Mouse (Mus musculus): ENCODE data around the gene Nr2e3.
"Not testable (repeated sequence)": the region's sequence is repeated elsewhere in the genome, so short reads cannot be mapped to it uniquely, and the experiment has no call there.

Nr2e3 gene

DNA sequence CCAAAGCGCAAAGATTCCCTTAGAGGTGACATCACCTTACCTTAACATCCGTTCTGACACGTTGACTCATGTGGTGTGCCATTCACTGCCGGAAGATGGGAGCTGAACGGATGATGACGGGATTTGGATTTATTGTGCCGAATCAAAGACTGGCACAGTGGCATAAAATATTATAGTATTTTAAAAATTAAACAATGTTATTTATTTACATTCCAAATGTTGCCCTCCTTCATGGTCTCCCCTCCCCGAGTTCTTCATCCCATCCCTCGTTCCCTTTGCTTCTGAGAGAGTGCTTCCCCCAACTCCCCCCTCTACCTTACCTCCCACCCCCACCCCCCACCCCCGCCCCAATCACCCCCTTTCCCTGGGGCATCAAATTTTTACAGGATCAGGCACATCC lies at the start of gene Nr2e3:
Gene Nr2e3 (minus strand): TSS at position 101 of the 400 bp plus-strand sequence.
- DNase-seq (ENCODE audit: low spot score in 2 of 2), result no peak

DNA sequence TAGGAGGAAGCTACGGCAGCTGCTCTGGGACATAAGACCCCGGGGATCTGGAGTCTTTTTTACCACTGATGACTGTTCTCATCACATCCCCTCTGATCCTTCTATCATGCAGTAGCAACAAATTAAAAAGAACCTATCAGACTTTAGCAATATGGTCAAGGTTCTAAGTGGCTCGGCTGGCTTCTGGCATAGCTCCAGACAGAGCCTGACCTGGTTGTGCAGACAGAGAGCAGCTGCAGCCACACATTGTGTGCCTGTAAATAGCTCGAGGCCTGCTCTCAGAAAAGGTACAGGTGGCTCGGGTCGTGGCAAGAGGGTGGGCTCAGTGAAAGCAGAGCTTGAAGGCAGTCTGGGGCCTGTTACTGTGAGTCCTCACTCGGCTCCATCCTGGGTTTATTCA lies 48.5 kb upstream of the Nr2e3 start:
- no peak for DNase-seq (ENCODE audit: low spot score in 2 of 2)

DNA sequence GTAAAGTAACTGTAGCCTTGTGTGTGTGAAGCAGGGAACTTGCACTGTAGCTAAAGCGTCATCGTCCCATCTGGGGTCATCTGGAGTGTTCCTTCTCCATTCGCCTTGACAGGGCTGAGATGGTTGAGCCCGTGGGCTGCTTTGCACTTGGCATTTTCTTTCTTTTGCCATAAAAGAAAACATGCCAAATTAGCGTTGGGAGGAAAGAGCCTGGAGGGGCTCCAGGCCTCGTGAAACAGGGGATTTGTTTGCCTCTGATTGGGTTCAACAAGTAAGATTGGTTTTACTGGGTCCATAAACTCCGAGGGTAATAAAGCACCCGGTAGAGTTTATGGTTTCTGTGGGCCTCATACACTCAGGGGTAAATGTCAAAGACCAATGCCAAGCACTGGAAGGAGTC lies 41.9 kb upstream of the Nr2e3 start:
- DNase-seq (ENCODE audit: low spot score in 2 of 2), result no peak

DNA sequence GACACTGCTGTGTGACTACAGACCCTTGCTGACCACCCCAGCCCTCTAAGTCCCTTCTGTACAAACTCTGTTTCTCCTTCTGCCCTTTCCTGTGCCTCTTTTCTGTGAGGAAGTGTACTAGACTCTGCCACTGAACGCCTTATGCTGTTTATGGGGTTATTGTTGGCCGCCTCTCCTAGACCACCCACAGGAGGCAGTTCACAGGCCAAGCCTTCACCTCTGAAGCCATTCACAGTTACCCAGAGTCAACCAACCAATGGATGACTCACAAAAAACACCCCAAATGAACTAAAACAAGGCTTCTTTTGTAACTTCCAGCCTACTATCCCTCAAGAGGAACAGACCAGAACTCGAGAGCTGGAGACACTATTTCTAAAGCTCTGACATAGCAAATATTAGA lies 41.0 kb upstream of the Nr2e3 start:
- DNase-seq (ENCODE audit: low spot score in 2 of 2), result no peak

DNA sequence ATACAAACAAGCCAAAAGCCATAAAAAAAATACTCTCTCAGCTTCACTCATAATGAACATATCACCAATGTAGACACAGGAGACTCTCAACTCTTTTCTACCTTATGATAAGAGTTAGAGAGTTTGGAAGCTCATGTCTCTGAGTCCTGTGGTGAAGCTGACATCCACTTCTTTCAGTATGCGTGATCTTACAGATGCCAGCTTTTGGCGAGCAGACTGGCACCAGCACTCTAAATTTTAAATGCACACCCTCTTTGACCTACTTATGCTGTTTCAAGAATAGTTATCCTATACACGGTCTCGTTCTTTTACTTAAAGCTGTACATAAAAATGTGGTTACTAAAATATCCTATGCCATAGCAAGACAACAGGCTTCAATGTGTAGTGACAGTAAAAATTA lies 37.3 kb upstream of the Nr2e3 start:
- DNase-seq (ENCODE audit: low spot score in 2 of 2), result no peak

DNA sequence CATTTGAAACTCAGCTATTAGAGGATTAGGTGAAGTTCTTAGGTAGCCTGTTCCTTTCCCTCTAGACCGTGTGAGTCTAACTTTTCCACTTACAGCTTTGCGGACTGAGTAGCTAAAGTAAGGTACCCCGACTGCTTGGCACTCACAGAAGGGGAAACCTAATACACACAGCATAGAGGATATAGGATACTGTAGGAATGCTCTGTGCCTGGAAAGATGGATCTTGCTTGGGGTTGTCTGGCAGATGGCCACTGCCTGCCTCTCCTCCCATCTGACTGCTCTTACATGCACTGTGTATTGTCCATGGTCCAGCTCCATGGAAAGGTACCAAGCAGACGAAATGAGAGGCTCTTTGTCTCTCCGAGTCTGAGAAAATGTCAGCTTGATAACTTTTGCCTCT lies 30.9 kb upstream of the Nr2e3 start:
- DNase-seq (ENCODE audit: low spot score in 2 of 2), result no peak

DNA sequence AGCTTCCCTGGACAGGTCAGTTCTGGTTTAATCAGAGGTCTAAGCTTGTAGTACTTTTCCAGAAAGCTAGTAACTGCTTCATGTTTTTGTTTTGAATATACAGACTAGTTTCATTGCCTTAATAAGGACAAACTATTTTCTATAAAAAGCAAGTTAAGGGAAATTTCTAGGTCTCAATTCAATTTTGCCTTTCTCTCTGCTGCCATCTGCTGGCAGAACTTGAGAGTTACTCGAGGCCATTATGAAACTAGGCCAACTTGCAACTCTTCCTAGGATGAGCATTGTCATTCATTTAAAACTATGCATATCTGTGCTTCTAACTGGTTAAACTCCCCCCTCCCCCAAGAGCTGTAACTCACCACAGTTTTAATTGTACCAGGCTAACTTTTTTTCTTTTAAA lies 29.4 kb upstream of the Nr2e3 start:
- peak; percentile 30 to 43 for DNase-seq (ENCODE audit: low spot score in 2 of 2)

DNA sequence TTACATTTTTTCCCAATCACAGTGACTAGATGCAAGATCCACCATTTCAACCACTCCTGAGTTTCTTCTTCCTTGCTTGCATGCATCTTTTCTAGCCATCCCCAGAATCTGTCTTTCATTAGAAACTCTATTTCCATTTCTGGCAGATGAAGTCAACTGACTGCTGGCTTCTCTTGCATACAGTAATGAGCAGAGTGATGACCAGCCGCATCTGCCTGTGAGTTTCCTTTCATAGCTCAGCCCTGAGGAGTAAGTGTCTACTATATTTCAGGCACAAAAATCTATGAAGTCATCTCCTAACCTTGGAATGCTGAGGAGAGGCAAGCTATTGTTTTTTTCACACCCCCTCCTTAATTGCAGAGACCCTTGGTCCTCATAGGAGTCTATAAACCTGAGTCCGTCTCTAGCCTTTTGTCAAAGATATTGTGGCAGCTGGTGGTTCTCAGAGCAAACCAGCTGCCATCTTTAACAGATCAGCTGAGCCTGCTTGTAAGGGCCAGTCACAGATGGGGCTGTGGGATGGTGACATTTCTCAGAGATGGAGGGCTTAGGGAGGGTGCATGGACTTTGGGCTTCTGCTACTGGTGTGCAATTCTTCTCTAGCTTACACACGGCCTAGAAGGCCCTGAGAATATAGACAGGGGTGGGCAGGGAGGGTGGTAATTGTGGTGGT lies 25.6 kb upstream of the Nr2e3 start:
- DNase-seq (ENCODE audit: low spot score in 2 of 2), result peak in 1 of 2 experiments; percentile 39

DNA sequence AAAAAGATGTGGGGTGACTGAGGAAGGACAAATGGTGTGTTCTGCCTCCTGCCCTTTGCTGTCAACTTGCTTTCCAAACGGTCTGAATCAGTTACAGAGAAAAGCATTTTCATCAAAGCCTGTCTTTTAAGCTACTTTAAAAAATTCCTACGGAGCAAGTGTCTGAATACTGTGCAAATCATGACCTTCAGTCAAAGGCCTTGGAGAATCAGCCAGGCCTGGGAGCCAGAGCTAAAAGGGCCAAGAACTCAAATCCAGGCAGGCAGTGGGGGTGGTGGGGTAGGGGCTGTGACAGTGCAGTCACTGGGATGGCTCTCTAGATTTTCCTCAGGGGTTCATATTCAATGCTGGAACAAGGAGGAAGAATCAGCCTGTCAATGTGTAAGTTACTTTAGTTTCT lies 20.7 kb upstream of the Nr2e3 start:
- no peak for DNase-seq (ENCODE audit: low spot score in 2 of 2)

DNA sequence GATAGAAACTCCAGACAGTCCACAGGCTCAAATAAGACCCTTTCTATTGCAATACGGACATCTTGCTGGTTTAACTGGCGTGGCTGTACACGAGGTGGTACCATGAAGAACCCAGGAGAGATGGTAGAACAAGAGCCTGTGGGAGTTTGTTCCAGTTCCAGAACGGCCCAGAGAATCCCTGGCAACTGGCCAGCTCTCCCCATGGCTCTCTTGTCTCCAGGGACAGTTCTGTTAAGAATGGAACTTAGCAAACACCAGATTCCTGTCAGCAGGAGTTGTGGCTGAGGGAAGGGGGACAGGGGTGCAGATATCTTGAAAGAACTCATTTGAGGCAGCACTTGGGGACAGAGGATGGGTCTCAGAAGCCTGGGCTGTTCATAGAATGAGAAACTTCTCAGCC lies 10.8 kb upstream of the Nr2e3 start:
- DNase-seq (ENCODE audit: low spot score in 2 of 2), result no peak

DNA sequence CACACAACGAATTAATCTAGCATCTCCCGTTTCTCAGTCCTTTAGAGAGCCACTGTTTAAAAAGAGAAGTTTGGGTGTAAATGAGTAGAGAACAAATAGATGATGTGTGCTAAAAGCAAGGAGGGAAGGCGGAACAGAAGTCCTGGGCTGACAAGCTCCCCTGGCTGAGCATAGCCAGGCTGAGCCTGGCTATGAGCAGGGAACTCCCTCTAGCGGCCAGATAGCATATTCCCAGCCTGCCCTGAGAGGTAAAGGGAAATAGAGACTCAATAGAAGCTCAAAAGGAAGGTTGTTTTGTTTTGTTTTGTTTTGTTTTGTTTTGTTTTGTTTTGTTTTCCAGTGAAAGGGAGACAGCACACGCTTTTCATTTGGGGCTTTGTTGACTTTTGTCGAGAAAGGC lies 8.9 kb upstream of the Nr2e3 start:
- peak in 1 of 2 experiments; percentile 51 for DNase-seq (ENCODE audit: low spot score in 2 of 2)

DNA sequence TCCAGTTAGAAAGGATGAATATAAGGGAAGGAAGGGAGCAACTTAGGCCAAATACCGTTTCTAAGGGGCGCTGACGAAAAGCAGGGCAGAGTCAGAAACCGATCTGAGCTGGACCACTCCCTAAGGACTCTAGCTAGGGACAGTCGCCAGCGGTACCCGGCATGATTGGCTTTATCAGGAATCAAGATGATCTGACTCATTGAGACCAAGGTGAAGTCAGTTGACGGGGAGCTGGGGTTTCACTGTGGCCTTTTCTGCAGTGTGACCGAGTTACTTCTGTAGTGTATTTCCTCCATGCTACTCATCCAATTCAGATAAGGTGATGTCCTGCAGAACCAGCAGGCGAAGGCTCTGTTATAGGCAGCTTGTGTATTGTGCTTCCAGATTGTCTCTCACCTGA lies 4.6 kb upstream of the Nr2e3 start:
- no peak for DNase-seq (ENCODE audit: low spot score in 2 of 2)

DNA sequence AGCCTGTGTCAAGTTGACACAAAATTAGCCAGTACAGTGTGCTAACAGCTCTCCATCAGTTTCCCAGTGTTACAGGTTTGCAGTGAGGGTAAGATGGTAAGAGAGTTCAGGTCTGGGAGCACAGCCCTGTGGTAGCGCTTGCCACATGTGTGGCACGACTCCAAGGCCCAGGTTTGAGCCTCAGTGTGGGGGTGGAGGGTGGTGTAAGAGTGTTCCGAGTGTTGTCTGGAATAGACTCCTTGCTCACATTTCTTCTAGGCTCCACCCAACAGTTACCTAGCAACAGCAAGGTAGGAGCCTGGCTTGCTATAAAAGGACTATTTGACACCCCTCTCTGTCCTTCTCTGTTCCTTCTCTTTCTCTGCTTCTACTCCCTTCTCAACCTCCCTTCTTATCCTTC lies 3.9 kb upstream of the Nr2e3 start:
- peak; percentile 35 to 68 for DNase-seq (ENCODE audit: low spot score in 2 of 2)

DNA sequence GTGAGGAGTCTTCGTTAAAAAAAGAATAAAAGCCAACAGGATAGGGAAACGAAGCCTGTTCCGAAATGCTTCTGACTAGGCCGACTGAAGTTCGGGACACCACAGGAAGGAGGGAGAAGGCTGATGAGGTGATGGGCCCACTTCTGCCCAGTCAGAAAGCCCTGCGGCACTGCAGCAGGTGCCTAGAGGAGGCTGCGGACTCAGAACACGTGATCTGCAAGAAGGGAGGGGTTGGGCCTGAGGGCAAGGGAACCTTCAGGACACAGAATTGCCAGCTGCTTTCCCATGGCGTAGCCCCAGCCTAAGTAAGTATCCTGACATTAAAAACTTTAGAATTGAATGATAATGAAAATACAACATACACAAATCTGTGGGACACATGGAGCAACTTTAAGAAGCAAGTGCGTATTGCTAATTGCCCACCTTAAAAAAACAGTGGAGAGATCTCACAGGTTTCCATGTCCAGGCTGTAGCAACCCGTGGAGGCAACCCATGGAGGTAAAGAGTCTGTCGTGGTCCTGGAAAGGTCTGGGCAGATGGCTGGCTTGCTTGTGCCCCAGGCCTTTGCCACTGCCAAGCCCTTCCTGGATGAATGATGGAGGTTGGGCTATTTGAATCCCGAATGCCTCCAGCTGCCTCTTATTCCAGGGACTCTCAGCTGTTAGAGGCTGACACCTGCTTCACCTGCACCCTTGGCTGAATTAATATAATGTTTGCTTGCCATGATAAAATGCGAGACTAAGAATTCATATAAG lies 919 bp upstream of the Nr2e3 start:
- DNase-seq (ENCODE audit: low spot score in 2 of 2), result no peak

DNA sequence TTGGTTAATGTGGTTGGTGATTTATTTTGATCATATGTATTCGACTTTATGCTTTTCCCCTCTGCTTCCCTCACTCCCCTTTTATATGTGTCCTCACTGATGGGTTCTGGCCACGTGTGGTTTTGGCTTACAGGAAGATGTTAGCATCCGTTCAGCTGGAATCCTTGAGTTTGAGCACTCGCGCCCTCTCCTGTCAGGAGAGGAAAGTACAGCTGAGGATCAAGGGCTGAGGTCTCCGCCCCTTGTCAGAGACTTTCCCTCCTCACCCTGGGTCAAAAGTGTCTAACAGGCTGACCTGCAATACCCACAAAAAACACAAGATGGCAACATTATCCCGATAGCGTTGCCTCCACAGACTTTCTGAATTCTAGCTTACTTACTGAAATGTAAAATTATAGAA lies 1.2 kb downstream of the Nr2e3 start:
- peak; percentile 30 to 49 for DNase-seq (ENCODE audit: low spot score in 2 of 2)

DNA sequence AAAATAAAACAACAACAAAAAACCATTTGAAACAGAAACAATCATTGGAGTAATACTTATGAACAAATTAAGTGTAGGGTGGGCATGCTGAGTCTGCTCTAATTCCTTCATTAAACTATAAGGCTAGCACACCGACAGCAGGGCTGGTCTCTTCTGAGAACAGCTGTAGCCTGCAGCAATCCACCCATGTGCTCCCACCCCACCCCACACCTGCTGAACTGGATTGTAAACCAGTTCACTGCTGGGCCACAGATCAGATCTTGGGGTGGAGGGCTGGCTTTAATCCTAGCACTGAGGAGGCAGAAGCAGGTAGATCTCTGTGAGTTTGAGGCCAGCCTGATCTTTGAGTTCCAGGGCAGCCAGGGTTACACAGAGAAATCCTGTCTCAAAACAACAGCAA lies 2.3 kb downstream of the Nr2e3 start:
- DNase-seq (ENCODE audit: low spot score in 2 of 2), result not testable (repeated sequence)

DNA sequence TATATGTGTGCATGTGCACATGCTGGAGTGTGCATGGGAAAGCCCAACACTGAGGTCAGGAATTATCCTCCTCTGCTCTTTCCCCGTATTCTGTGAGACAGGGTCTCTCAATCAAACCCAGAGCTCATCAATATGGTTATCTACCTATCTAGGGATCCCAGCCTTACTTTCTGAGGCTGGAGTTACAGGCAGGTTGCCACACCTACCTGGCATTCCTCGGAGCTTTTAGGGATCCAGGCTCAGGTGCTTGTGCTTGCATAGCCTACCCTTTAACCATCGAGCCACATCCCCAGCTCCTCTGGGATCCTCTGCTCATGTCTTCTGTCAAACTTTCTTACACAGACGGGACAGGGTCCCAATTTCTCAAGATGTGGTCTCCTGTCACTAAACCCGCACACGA lies 4.0 kb downstream of the Nr2e3 start:
- no peak for DNase-seq (ENCODE audit: low spot score in 2 of 2)

DNA sequence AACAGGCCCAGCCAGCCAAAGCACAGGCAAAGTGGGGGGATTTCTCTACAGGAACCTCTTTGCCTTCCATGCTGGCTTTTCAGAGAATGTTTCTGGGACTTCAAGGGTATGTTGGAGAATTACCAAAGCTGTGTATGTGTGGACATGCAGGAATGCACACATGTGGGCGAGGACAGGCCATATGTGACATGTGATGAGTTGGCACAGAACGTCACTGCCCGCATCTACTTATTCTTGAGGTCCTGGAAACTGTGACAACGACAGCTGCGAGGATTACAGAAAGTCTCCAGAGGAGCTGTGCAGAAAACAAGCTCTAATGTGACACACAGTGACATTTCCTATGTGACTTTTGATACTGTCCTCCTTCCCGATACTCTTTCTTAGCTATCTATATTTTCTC lies 4.8 kb downstream of the Nr2e3 start:
- no peak for DNase-seq (ENCODE audit: low spot score in 2 of 2)

DNA sequence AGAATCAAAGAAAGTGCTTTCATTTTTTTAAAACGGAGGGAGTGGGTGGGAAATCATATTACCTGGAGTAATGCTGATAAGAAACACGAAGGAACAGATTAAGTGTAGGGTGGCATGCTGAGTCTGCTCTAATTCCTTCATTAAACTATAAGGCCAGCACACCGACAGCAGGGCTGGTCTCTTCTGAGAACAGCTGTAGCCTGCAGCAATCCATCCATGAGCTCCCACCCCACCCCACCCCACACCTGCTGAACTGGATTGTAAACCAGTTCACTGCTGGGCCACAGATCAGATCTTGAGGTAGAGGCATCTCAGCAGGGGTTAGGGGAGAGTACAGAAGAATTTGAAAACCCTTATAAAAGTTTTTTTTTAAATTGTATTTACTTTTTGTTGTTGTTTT lies 5.3 kb downstream of the Nr2e3 start:
- no peak for DNase-seq (ENCODE audit: low spot score in 2 of 2)

DNA sequence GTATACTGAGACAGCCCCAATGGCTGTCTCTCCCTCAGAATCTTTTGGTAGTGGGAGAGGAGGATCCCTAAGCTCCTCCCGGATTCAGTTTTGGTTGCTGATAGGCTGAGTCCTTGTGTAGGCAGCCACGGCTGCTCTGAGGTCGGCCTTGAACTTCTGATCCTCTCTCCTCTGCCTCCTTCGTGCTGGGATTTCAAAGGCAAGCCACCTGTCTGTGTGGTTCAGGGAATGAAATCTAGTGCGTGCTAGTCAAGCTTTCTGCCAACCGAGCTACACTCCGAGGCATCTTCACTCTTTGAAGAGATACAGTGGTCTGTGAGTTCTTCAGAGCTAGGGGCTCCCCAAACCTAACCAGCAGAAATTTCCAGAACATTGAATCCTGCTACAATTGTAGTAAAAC lies 6.9 kb downstream of the Nr2e3 start:
- no peak for DNase-seq (ENCODE audit: low spot score in 2 of 2)

DNA sequence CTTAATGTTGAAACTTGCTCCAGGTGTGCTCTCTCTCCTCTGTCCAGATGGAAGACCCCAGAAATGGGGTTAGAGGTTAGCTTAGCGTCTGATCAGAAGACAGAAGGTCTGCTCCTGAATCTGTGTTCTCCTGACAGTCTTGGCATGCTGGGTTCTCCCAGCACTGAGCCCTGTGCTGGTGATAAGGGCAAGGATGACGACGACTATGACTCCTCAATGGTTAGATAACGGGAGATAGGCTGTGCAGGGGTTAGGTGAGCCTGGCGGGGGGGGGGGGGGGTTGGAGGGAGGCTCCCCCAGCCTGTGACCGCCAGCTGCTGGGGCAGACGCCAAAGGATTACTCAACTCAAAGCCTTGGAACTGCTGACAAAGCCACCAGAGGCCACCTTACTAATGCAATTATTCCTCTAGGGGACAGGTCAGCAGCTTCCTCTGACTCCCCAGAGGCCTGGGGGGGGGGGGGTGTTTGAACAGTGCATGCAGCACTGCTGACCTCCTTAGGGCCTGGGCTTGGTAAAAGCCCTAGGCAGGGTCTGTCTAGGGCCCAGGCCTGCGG lies 7.9 kb downstream of the Nr2e3 start:
- no peak for DNase-seq (ENCODE audit: low spot score in 2 of 2)

DNA sequence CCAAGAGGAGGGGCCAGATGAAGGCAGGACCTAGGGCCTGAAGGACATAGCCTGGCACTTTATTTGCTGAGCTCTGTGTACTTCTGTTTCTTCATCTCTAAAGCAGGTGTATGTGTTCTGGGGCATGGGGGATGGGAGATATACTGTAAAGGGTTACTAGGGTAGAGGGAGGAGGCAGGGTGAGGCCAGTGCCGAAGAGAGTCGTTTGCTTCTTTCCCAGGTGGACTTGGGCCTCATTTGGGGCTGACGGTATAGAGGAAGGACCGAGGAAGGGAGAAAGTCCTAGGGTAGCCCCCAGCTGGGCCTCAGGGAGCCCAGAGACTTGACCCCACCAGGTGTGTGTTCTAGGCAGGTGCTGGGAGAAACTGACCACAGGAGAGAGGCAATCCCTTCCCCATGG lies 8.5 kb downstream of the Nr2e3 start:
- no peak for DNase-seq (ENCODE audit: low spot score in 2 of 2)

DNA sequence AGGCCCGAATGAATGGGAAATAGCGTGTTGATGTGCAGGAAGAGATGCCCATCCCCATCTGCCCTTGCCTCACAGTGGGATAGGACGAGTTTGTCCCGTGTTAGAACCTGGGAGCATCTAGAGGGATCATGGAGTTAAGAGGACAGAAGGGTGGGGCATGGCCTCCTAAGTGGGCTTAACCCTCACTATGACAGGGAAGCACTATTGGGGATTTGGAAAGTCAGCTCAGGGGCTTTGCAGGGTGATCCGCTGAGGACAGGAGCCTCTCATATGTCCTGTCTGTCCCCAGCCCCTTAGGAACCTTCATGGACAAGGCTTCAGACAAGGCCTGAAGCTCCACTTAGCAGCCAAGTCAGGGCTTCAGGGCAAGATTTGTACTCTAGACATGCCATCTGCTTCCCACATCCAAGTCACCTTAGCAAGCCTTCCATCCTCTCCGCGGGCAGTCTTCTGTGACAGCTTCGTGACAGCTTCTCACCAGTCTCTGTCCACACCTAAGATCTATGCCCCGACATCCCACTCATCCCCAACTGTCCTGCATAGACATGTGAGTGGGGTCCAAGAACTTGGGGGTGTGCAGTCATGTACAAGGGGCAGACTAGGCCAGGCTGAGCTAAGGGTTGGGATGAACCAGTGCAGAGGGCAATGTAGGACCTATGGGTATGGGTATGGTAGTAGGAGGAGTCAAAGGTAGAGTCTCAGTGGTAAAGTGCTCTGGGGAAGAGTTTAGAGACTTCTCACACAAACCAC lies 9.3 kb downstream of the Nr2e3 start:
- no peak for DNase-seq (ENCODE audit: low spot score in 2 of 2)
